Mouse (Mus musculus): ENCODE measurements around the gene Pard3b. TPM values are rescaled to one million over a fixed set of nuclear protein-coding genes. Genes with fewer than 3 reads are reported as not detected.

Gene Pard3b
- polyA plus RNA-seq, 2 experiments = 0.44 to 1.4 TPM

- DNase-seq (ENCODE audit: low read depth in 3 of 3, low spot score in 3 of 3) (no peak), ATAC-seq (ENCODE audit: insufficient read depth) (no peak)
- H3K4me3 ChIP-seq (ENCODE audit: insufficient read depth in 1 of 2, low read depth in 2 of 2, low read length in 2 of 2) = no peak overlapping the region
These were observed 379.7 kb downstream of the Pard3b start for GRCm38 (mm10) chr1:62018276-62018675.

DNA sequence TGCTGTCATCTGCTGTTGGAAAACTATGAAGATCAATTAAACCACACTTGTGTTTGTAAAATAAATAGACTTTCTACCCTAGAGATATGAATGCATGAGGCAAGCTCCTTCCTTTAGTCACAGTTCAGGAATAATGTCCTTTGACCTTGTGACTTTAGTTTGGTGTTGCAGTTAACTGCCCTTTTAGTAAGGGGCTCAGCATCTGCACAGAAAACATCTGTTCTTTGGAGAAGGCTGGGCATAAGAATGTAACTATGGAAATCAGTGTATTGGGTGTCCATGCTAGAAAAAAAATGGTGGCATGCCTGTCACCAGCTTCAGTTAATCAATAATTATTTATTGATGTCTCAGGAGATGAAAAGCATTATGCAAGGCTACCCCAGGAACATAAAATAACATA is 381.1 kb downstream of the Pard3b start:
- Histone ChIP-seq H3K27me3 (ENCODE audit: control insufficient read depth, insufficient read depth, low read length) (no peaks in the 10 kb centered on the region), H3K4me1 (replicated peaks; ENCODE audit: control insufficient read depth in 2 of 2, insufficient read depth in 2 of 2, low read length in 1 of 2) (no peaks in the 10 kb centered on the region), H3K9ac (replicated peaks) (no peak overlapping the region), H3K4me3 (ENCODE audit: insufficient read depth in 1 of 2, low read depth in 2 of 2, low read length in 2 of 2) (no peak overlapping the region), H3K27ac (no peak overlapping the region), H3K9me3 (ENCODE audit: control insufficient read depth, low read length) (no peaks in the 10 kb centered on the region), H3K4me2 (ENCODE audit: low read depth) (no peak overlapping the region), H3K36me3 (replicated peaks; ENCODE audit: control insufficient read depth, insufficient read depth, low read depth) (no peaks in the 10 kb centered on the region)
- TF ChIP-seq EP300 (IDR thresholded peaks at IDR 0.05; ENCODE audit: low read depth) (no peak), CTCF (IDR thresholded peaks at IDR 0.05; ENCODE audit: low read depth) (no peak)
- ATAC-seq (ENCODE audit: insufficient read depth) (no peak), DNase-seq (ENCODE audit: low read depth in 3 of 3, low spot score in 3 of 3) (no peak)

More at GRCm38 (mm10) chr1:62018276-62018675, 379.7 kb downstream of the Pard3b start:
- no peaks in the 10 kb centered on the region for H3K36me3 ChIP-seq (replicated peaks; ENCODE audit: control insufficient read depth, insufficient read depth, low read depth)
- no peaks in the 10 kb centered on the region for H3K9me3 ChIP-seq (ENCODE audit: control insufficient read depth, low read length)
- H3K9ac ChIP-seq (replicated peaks) = no peak overlapping the region
- H3K4me1 ChIP-seq (replicated peaks; ENCODE audit: control insufficient read depth in 2 of 2, insufficient read depth in 2 of 2, low read length in 1 of 2) = no peaks in the 10 kb centered on the region
- TF ChIP-seq CTCF (IDR thresholded peaks at IDR 0.05; ENCODE audit: low read depth) (no peak), EP300 (IDR thresholded peaks at IDR 0.05; ENCODE audit: low read depth) (no peak)
- WGBS (ENCODE audit: insufficient replicate concordance) = 57% methylated on average over 5 of the region's 5 CpGs
- no peaks in the 10 kb centered on the region for H3K27me3 ChIP-seq (ENCODE audit: control insufficient read depth, insufficient read depth, low read length)
- no peak overlapping the region for H3K27ac ChIP-seq
- no peak overlapping the region for H3K4me2 ChIP-seq (ENCODE audit: low read depth)

- Histone ChIP-seq H3K9ac (replicated peaks) (no peak overlapping the region), H3K9me3 (ENCODE audit: control insufficient read depth, low read length) (no peaks in the 10 kb centered on the region), H3K27ac (no peak overlapping the region), H3K4me2 (ENCODE audit: low read depth) (no peak overlapping the region), H3K4me1 (replicated peaks; ENCODE audit: control insufficient read depth in 2 of 2, insufficient read depth in 2 of 2, low read length in 1 of 2) (no peaks in the 10 kb centered on the region), H3K36me3 (replicated peaks; ENCODE audit: control insufficient read depth, insufficient read depth, low read depth) (no peaks in the 10 kb centered on the region), H3K4me3 (ENCODE audit: insufficient read depth in 1 of 2, low read depth in 2 of 2, low read length in 2 of 2) (no peak overlapping the region), H3K27me3 (ENCODE audit: control insufficient read depth, insufficient read depth, low read length) (no peaks in the 10 kb centered on the region)
- WGBS (ENCODE audit: insufficient replicate concordance) = 16% methylated on average over 3 of the region's 3 CpGs
- TF ChIP-seq EP300 (IDR thresholded peaks at IDR 0.05; ENCODE audit: low read depth) = no peak
- TF ChIP-seq CTCF (IDR thresholded peaks at IDR 0.05; ENCODE audit: low read depth) = no peak
- DNase-seq (ENCODE audit: low read depth in 3 of 3, low spot score in 3 of 3) (no peak), ATAC-seq (ENCODE audit: insufficient read depth) (no peak)
These were observed 403.1 kb downstream of the Pard3b start for GRCm38 (mm10) chr1:62041718-62042117.

DNA sequence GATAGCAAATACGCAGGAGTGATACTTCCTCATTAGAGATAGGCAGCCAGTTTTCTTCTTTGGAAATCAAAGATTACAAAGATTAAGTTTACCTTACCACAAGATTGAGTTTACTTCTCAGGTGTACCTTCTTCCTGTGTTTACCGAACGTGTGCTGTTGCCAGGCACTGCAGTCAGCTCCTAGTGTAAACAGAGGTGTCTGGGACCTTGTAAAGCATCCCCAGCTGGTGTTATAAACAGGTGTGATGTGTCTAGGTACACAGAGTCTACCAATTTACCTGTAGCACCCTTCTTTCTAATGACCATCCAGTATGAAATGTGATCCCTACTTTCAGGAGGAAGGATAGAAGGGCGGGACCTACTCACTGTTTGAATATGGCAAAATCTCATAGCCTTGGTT is 410.0 kb downstream of the Pard3b start:
- Histone ChIP-seq H3K36me3 (replicated peaks; ENCODE audit: control insufficient read depth, insufficient read depth, low read depth) (no peaks in the 10 kb centered on the region), H3K9ac (replicated peaks) (no peak overlapping the region), H3K27me3 (ENCODE audit: control insufficient read depth, insufficient read depth, low read length) (no peaks in the 10 kb centered on the region), H3K27ac (no peak overlapping the region), H3K9me3 (ENCODE audit: control insufficient read depth, low read length) (no peaks in the 10 kb centered on the region), H3K4me2 (ENCODE audit: low read depth) (no peak overlapping the region), H3K4me3 (ENCODE audit: insufficient read depth in 1 of 2, low read depth in 2 of 2, low read length in 2 of 2) (no peak overlapping the region), H3K4me1 (replicated peaks; ENCODE audit: control insufficient read depth in 2 of 2, insufficient read depth in 2 of 2, low read length in 1 of 2) (no peaks in the 10 kb centered on the region)
- TF ChIP-seq CTCF (IDR thresholded peaks at IDR 0.05; ENCODE audit: low read depth) (no peak), EP300 (IDR thresholded peaks at IDR 0.05; ENCODE audit: low read depth) (no peak)
- DNase-seq (ENCODE audit: low read depth in 3 of 3, low spot score in 3 of 3) (no peak), ATAC-seq (ENCODE audit: insufficient read depth) (no peak)
- 42% methylated on average over 4 of the region's 4 CpGs for WGBS (ENCODE audit: insufficient replicate concordance)

- no peak for TF ChIP-seq CTCF (IDR thresholded peaks at IDR 0.05; ENCODE audit: low read depth)
- 4% methylated on average over 1 of the region's 1 CpGs for WGBS (ENCODE audit: insufficient replicate concordance)
- DNase-seq (ENCODE audit: low read depth in 3 of 3, low spot score in 3 of 3) = no peak
- no peak overlapping the region for H3K4me3 ChIP-seq (ENCODE audit: insufficient read depth in 1 of 2, low read depth in 2 of 2, low read length in 2 of 2)
- H3K36me3 ChIP-seq (replicated peaks; ENCODE audit: control insufficient read depth, insufficient read depth, low read depth) = no peaks in the 10 kb centered on the region
- no peak overlapping the region for H3K4me2 ChIP-seq (ENCODE audit: low read depth)
- no peak overlapping the region for H3K27ac ChIP-seq
- no peaks in the 10 kb centered on the region for H3K27me3 ChIP-seq (ENCODE audit: control insufficient read depth, insufficient read depth, low read length)
- no peak for ATAC-seq (ENCODE audit: insufficient read depth)
- H3K9ac ChIP-seq (replicated peaks) = no peak overlapping the region
- H3K4me1 ChIP-seq (replicated peaks; ENCODE audit: control insufficient read depth in 2 of 2, insufficient read depth in 2 of 2, low read length in 1 of 2) = no peaks in the 10 kb centered on the region
- H3K9me3 ChIP-seq (ENCODE audit: control insufficient read depth, low read length) = no peaks in the 10 kb centered on the region
These were observed 412.7 kb downstream of the Pard3b start for GRCm38 (mm10) chr1:62051186-62051825.
